Mouse (Mus musculus): ENCODE results near the gene Gm21767.
"Not testable (repeated sequence)": the region's sequence is repeated elsewhere in the genome, so short reads cannot be mapped to it uniquely, and the experiment has no call there.

Gm21767 gene

DNA sequence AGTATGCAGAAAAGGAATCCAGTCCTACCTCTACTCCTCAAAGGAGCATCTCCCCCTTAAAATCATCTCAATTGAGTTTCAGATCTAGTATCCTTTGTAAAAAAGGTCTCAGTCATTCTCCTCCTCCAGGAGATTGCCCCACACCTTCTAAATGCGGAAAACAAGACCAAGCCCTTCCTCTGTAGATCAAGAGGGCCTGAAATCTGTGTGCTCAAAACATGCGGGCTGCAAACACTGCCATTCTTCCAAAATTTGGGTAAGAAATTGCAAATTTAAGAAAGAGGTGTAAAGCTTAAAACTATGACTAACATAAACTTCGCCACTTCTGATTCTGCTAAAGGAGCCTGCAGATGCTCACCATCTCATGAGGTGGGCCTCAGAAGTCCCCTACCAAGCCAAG lies at the start of gene Gm21767:
TSS of gene Gm21767 (plus strand) at position 301 of the 400 bp plus-strand sequence.
- not testable (repeated sequence) for DNase-seq (ENCODE audit: low spot score in 2 of 2)
